In the genomic region with DNA sequence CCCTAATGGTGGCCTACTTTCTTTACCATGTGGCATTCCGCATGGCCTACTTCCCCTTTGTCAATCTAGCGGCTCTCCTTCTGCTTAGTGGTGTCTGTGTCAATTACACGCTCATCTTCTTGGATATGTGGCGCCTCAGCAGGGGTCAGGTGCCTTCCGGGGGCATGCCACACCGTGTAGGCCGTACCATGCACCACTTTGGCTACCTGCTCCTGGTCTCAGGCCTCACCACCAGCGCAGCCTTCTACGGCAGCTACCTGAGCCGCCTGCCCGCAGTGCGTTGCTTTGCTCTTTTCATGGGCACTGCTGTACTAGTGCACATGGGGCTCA, we compare ENCODE assay signal across 8 mouse cellular contexts. TPM values are rescaled to one million over a fixed set of nuclear protein-coding genes. Genes with fewer than 3 reads are reported as not detected.
A peak's percentile ranks its signal among the peaks of the same experiment; 100 is the strongest.
DNase-seq lines count a peak whose midpoint lies in the region; ATAC-seq lines count a peak whose summit lies in the region.
"Had no signal": no experiment of that assay in that cellular context is flagged by ENCODE, and none has a peak within 500 bp of the region (broad histone marks: within the 10 kb centered on the region; RNA-seq: fewer than 3 reads in every experiment).

No protein-coding gene starts in this region.

- no peaks in the 10 kb centered on the region for H3K9me3 ChIP-seq in lung, embryonic 15.5 days
- no peaks in the 10 kb centered on the region for H3K9me3 ChIP-seq in forebrain, embryonic 13.5 days (replicated peaks)
- no peaks in the 10 kb centered on the region for H3K9me3 ChIP-seq in limb, embryonic 12.5 days
- no peaks in the 10 kb centered on the region for H3K9me3 ChIP-seq in stomach, embryonic 14.5 days (ENCODE audit: control insufficient read depth, low read depth, low read length)

- peaks cover 3% of the 10 kb centered on the region; the same call in 1 of the 2 replicates for H3K27me3 ChIP-seq in lung, embryonic 15.5 days
- H3K27me3 ChIP-seq in forebrain, embryonic 13.5 days, result no peaks in the 10 kb centered on the region
- H3K27me3 ChIP-seq in limb, embryonic 12.5 days, result peaks cover 43% of the 10 kb centered on the region
- no peaks in the 10 kb centered on the region for H3K27me3 ChIP-seq in stomach, embryonic 14.5 days (ENCODE audit: control insufficient read depth, insufficient read depth, low read length)

- H3K4me1 ChIP-seq in lung, embryonic 15.5 days, result peaks cover 14% of the 10 kb centered on the region
- peaks cover 21% of the 10 kb centered on the region for H3K4me1 ChIP-seq in forebrain, embryonic 13.5 days
- peaks cover 6% of the 10 kb centered on the region; the same call in 1 of the 2 replicates for H3K4me1 ChIP-seq in limb, embryonic 12.5 days (replicated peaks)
- H3K4me1 ChIP-seq in stomach, embryonic 14.5 days (ENCODE audit: control insufficient read depth, insufficient read depth, low read length), result no peaks in the 10 kb centered on the region; the same call in 1 of the 2 replicates

- no peak overlapping the region for H3K9ac ChIP-seq in lung, embryonic 15.5 days
- H3K9ac ChIP-seq in forebrain, embryonic 13.5 days, result 0 out of 2 replicates have a peak overlapping the region, but pooled peaks have one; percentile 5
- no peak overlapping the region for H3K9ac ChIP-seq in limb, embryonic 12.5 days (replicated peaks)
- H3K9ac ChIP-seq in stomach, embryonic 14.5 days (replicated peaks; ENCODE audit: low read depth, low read length), result no peak overlapping the region

- peak overlapping the region; percentile 27; the same call in 1 of the 2 replicates for H3K4me3 ChIP-seq in lung, embryonic 15.5 days
- H3K4me3 ChIP-seq in forebrain, embryonic 13.5 days, result peak overlapping the region; percentile 6; the same call in 1 of the 2 replicates
- H3K4me3 ChIP-seq in limb, embryonic 12.5 days (replicated peaks), result 0 out of 2 replicates have a peak overlapping the region, but pooled peaks have one; percentile 5
- no peak overlapping the region for H3K4me3 ChIP-seq in stomach, embryonic 14.5 days (ENCODE audit: low read depth, low read length)

- peak; percentile 29; the same call in 1 of the 2 replicates for ATAC-seq in lung, embryonic 15.5 days (ENCODE audit: borderline replicate concordance, extremely low read depth, low FRiP score, low TSS enrichment)
- ATAC-seq in forebrain, embryonic 13.5 days, result no peak; the same call in 1 of the 2 replicates
- ATAC-seq in limb, embryonic 12.5 days (ENCODE audit: insufficient number of reproducible peaks, insufficient read depth, low FRiP score, low TSS enrichment, low read depth), result peak; percentile 27; the same call in 1 of the 2 replicates
- no peak; the same call in 1 of the 2 replicates for ATAC-seq in stomach, embryonic 14.5 days (ENCODE audit: insufficient number of reproducible peaks, insufficient read depth, low FRiP score, low read depth)

- H3K36me3 ChIP-seq in lung, embryonic 15.5 days, result no peaks in the 10 kb centered on the region
- peaks cover 36% of the 10 kb centered on the region for H3K36me3 ChIP-seq in forebrain, embryonic 13.5 days (ENCODE audit: poor library complexity, severe bottlenecking)
- H3K36me3 ChIP-seq in limb, embryonic 12.5 days, result no peaks in the 10 kb centered on the region
- no peaks in the 10 kb centered on the region for H3K36me3 ChIP-seq in stomach, embryonic 14.5 days (ENCODE audit: control insufficient read depth, insufficient read depth, low read length)

- no peak overlapping the region for H3K27ac ChIP-seq in lung, embryonic 15.5 days
- no peak overlapping the region for H3K27ac ChIP-seq in forebrain, embryonic 13.5 days
- no peak overlapping the region for H3K27ac ChIP-seq in limb, embryonic 12.5 days
- no peak overlapping the region for H3K27ac ChIP-seq in stomach, embryonic 14.5 days (ENCODE audit: low read length)

- 57% methylated on average over 12 of the region's 12 CpGs for WGBS in lung, embryonic 15.5 days
- 52% methylated on average over 12 of the region's 12 CpGs for WGBS in forebrain, embryonic 13.5 days
- 59% methylated on average over 12 of the region's 12 CpGs for WGBS in limb, embryonic 12.5 days
- WGBS in stomach, embryonic 14.5 days, result 52% methylated on average over 12 of the region's 12 CpGs

- peak overlapping the region; percentile 58 for H3K4me2 ChIP-seq in lung, embryonic 15.5 days
- H3K4me2 ChIP-seq in forebrain, embryonic 13.5 days, result peak overlapping the region; percentile 45
- peak overlapping the region; percentile 39 for H3K4me2 ChIP-seq in limb, embryonic 12.5 days
- H3K4me2 ChIP-seq in stomach, embryonic 14.5 days (replicated peaks; ENCODE audit: low read depth, low read length), result peak overlapping the region; percentile 22

- DNase-seq in lung, postnatal 25 days (ENCODE audit: low spot score), result no peak
- no peak for DNase-seq in right cerebral cortex, postnatal 14 days
- no peak for DNase-seq in kidney, postnatal 4 days

RNA-seq across cellular contexts. Expression of gene Disp2, which starts 10.7 kb away (rescaled TPM):
- polyA plus RNA-seq in lung, embryonic 15.5 days (2015; fragmentation: Nextera tagmentation; extraction: Ambion mirVana), result 0.76 and 0.89 TPM in 2 replicates
- 13.6 and 15.7 TPM in 2 replicates for polyA plus RNA-seq in forebrain, embryonic 13.5 days (2015; fragmentation: Nextera tagmentation; extraction: Ambion mirVana)
- 0.05 and 0.14 TPM in 2 replicates for polyA plus RNA-seq in limb, embryonic 12.5 days (2016; fragmentation: Nextera tagmentation; extraction: Ambion mirVana)
- 2.1 and 2.8 TPM in 2 replicates for polyA plus RNA-seq in stomach, embryonic 14.5 days (2014; fragmentation: Nextera tagmentation; extraction: Ambion mirVana)

RNA-seq across cellular contexts. Expression of gene Phgr1, which starts 17.6 kb away (rescaled TPM):
- polyA plus RNA-seq in lung, embryonic 15.5 days (2015; fragmentation: Nextera tagmentation; extraction: Ambion mirVana), result not detected in 2 replicates
- not detected in 2 replicates for polyA plus RNA-seq in forebrain, embryonic 13.5 days (2015; fragmentation: Nextera tagmentation; extraction: Ambion mirVana)
- polyA plus RNA-seq in limb, embryonic 12.5 days (2016; fragmentation: Nextera tagmentation; extraction: Ambion mirVana), result not detected in 2 replicates
- polyA plus RNA-seq in stomach, embryonic 14.5 days (2014; fragmentation: Nextera tagmentation; extraction: Ambion mirVana), result 22.2 and 24.8 TPM in 2 replicates
- polyA plus RNA-seq: cortical plate, adult 2 months had no signal

RNA-seq across cellular contexts. Expression of gene Knstrn, which starts 23.6 kb away (rescaled TPM):
- 134 TPM in 2 replicates for polyA plus RNA-seq in lung, embryonic 15.5 days (2015; fragmentation: Nextera tagmentation; extraction: Ambion mirVana)
- 130 and 133 TPM in 2 replicates for polyA plus RNA-seq in forebrain, embryonic 13.5 days (2015; fragmentation: Nextera tagmentation; extraction: Ambion mirVana)
- 141 and 150 TPM in 2 replicates for polyA plus RNA-seq in limb, embryonic 12.5 days (2016; fragmentation: Nextera tagmentation; extraction: Ambion mirVana)
- 103 and 105 TPM in 2 replicates for polyA plus RNA-seq in stomach, embryonic 14.5 days (2014; fragmentation: Nextera tagmentation; extraction: Ambion mirVana)

RNA-seq across cellular contexts. Expression of gene Ccdc9b, which starts 27.7 kb away (rescaled TPM):
- polyA plus RNA-seq in lung, embryonic 15.5 days (2015; fragmentation: Nextera tagmentation; extraction: Ambion mirVana), result 0.98 and 1.2 TPM in 2 replicates
- polyA plus RNA-seq in forebrain, embryonic 13.5 days (2015; fragmentation: Nextera tagmentation; extraction: Ambion mirVana), result 1.5 and 2.0 TPM in 2 replicates
- 0.51 and 0.74 TPM in 2 replicates for polyA plus RNA-seq in limb, embryonic 12.5 days (2016; fragmentation: Nextera tagmentation; extraction: Ambion mirVana)
- polyA plus RNA-seq in stomach, embryonic 14.5 days (2014; fragmentation: Nextera tagmentation; extraction: Ambion mirVana), result 0.75 and 1.4 TPM in 2 replicates

RNA-seq across cellular contexts. Expression of gene Inafm2, which starts 44.6 kb away (rescaled TPM):
- polyA plus RNA-seq in lung, embryonic 15.5 days (2015; fragmentation: Nextera tagmentation; extraction: Ambion mirVana), result 18.3 and 18.4 TPM in 2 replicates
- 26.3 and 27.0 TPM in 2 replicates for polyA plus RNA-seq in forebrain, embryonic 13.5 days (2015; fragmentation: Nextera tagmentation; extraction: Ambion mirVana)
- 20.6 and 21.3 TPM in 2 replicates for polyA plus RNA-seq in limb, embryonic 12.5 days (2016; fragmentation: Nextera tagmentation; extraction: Ambion mirVana)
- 33.0 and 33.5 TPM in 2 replicates for polyA plus RNA-seq in stomach, embryonic 14.5 days (2014; fragmentation: Nextera tagmentation; extraction: Ambion mirVana)

Comparison
In these comparisons a context has a peak if more than half of its experiments do, and no peak if none do; other contexts are left out.
1. ATAC-seq: peak in lung, embryonic 15.5 days (single experiment) and limb, embryonic 12.5 days (single experiment); none in forebrain, embryonic 13.5 days (single experiment) and stomach, embryonic 14.5 days (single experiment).
2. RNA of gene Phgr1, which starts 17.6 kb away (polyA plus RNA-seq): 22.2 to 24.8 TPM in stomach, embryonic 14.5 days; not detected in lung, embryonic 15.5 days, not detected in forebrain, embryonic 13.5 days and not detected in limb, embryonic 12.5 days; every median in the first group is over 10 times any median in the second.
3. Peak in every context shown above with its lines, with median percentiles within 50 percentile points of each other: H3K4me2 ChIP-seq.